Comparison of ENCODE assay signal across 13 mouse cellular contexts in the genomic region with DNA sequence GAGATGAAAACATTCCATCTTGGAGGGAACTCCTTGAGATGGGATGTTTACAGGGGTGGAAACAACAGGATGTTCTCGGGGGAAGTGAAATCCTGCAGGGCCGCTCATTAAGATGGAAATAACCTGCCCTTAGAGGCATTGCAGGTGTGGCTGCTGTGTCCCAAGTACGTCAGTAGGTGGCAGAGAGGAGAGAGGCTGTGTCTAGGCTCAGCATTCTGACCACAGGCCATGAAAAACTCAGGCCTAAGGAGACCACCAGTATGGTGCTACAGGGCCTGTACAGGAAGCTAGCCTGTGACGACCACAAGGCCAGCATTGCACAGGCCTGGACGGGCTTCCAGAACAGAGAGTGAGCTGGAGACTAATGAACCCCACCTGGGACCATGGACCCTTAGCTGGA. TPM values are rescaled to one million over a fixed set of nuclear protein-coding genes. Genes with fewer than 3 reads are reported as not detected.
DNase-seq lines count a peak whose midpoint lies in the region; ATAC-seq and TF ChIP-seq lines count a peak whose summit lies in the region.
"Had no signal": no experiment of that assay in that cellular context is flagged by ENCODE, and none has a peak within 500 bp of the region (broad histone marks: within the 10 kb centered on the region; RNA-seq: fewer than 3 reads in every experiment).

No protein-coding gene starts in this region.

- peak; percentile 68; the same call in 1 of the 2 replicates for ATAC-seq in limb, embryonic 12.5 days (ENCODE audit: insufficient number of reproducible peaks, insufficient read depth, low FRiP score, low TSS enrichment, low read depth)
- no peak for ATAC-seq in lung, postnatal 0 days

- H3K36me3 ChIP-seq in limb, embryonic 12.5 days, result no peaks in the 10 kb centered on the region
- no peaks in the 10 kb centered on the region for H3K36me3 ChIP-seq in limb, embryonic 10.5 days
- no peaks in the 10 kb centered on the region for H3K36me3 ChIP-seq in E14TG2a.4 (ENCODE audit: insufficient read depth, low read length)
- no peaks in the 10 kb centered on the region for H3K36me3 ChIP-seq in lung, postnatal 0 days (ENCODE audit: insufficient read depth, low read length)

- H3K9me3 ChIP-seq in limb, embryonic 12.5 days, result no peaks in the 10 kb centered on the region
- no peaks in the 10 kb centered on the region for H3K9me3 ChIP-seq in limb, embryonic 10.5 days (replicated peaks)
- 0 out of 2 replicates have a peak, but pooled peaks cover 2% of the 10 kb centered on the region for H3K9me3 ChIP-seq in E14TG2a.4 (ENCODE audit: low read length)
- no peaks in the 10 kb centered on the region for H3K9me3 ChIP-seq in lung, postnatal 0 days (ENCODE audit: low read length)

- 50% methylated on average over 5 of the region's 5 CpGs for WGBS in limb, embryonic 12.5 days
- 55% methylated on average over 5 of the region's 5 CpGs for WGBS in limb, embryonic 10.5 days
- 60% methylated on average over 5 of the region's 5 CpGs for WGBS in lung, postnatal 0 days

- H3K4me1 ChIP-seq in limb, embryonic 12.5 days (replicated peaks), result no peaks in the 10 kb centered on the region
- H3K4me1 ChIP-seq in limb, embryonic 10.5 days, result 0 out of 2 replicates have a peak, but pooled peaks cover 5% of the 10 kb centered on the region
- peaks cover 20% of the 10 kb centered on the region for H3K4me1 ChIP-seq in E14TG2a.4 (replicated peaks; ENCODE audit: low read depth, low read length)
- H3K4me1 ChIP-seq in lung, postnatal 0 days (ENCODE audit: insufficient read depth, low read depth, low read length), result no peaks in the 10 kb centered on the region

- no peak overlapping the region for H3K4me2 ChIP-seq in limb, embryonic 12.5 days
- H3K4me2 ChIP-seq in lung, postnatal 0 days (replicated peaks; ENCODE audit: low read depth, low read length), result no peak overlapping the region

- H3K4me3 ChIP-seq in limb, embryonic 12.5 days (replicated peaks), result no peak overlapping the region
- H3K4me3 ChIP-seq in limb, embryonic 10.5 days, result no peak overlapping the region
- H3K4me3 ChIP-seq in E14TG2a.4 (replicated peaks; ENCODE audit: low read length), result no peak overlapping the region
- H3K4me3 ChIP-seq in lung, postnatal 0 days (ENCODE audit: low read depth, low read length), result no peak overlapping the region

- no peak overlapping the region for H3K27ac ChIP-seq in limb, embryonic 12.5 days
- no peak overlapping the region for H3K27ac ChIP-seq in limb, embryonic 10.5 days
- no peak overlapping the region for H3K27ac ChIP-seq in lung, postnatal 0 days (ENCODE audit: low read length)
- H3K27ac ChIP-seq: macrophage had no signal

- TF ChIP-seq CTCF in E14TG2a.4 (conservative IDR thresholded peaks at IDR 0.05; ENCODE audit: low read length), result peak; percentile 86
- TF ChIP-seq CTCF in lung, postnatal 0 days (IDR thresholded peaks at IDR 0.05), result peak; percentile 61

- no peaks in the 10 kb centered on the region for H3K27me3 ChIP-seq in limb, embryonic 12.5 days
- H3K27me3 ChIP-seq in limb, embryonic 10.5 days (ENCODE audit: low read depth, poor library complexity, severe bottlenecking), result no peaks in the 10 kb centered on the region
- no peaks in the 10 kb centered on the region for H3K27me3 ChIP-seq in E14TG2a.4 (ENCODE audit: insufficient read depth, low read length)
- no peaks in the 10 kb centered on the region for H3K27me3 ChIP-seq in lung, postnatal 0 days (replicated peaks; ENCODE audit: insufficient read depth, low read length)

- no peak overlapping the region for H3K9ac ChIP-seq in limb, embryonic 12.5 days (replicated peaks)
- H3K9ac ChIP-seq in lung, postnatal 0 days (replicated peaks; ENCODE audit: low read depth), result no peak overlapping the region

- TF ChIP-seq EP300 in lung, postnatal 0 days (IDR thresholded peaks at IDR 0.05), result no peak

- peak; percentile 15 for DNase-seq in adrenal gland, postnatal 10 days
- no peak for DNase-seq in adrenal gland, adult (ENCODE audit: inconsistent age in 2 of 2, low spot score in 1 of 2)
- DNase-seq in limb, embryonic 10.5 days (ENCODE audit: low spot score), result no peak
- no peak for DNase-seq in lung, postnatal 0 days (ENCODE audit: low spot score)
- DNase-seq in right cerebral cortex, postnatal 36 days (ENCODE audit: low spot score in 2 of 2), result no peak
- no peak for DNase-seq in adrenal gland, postnatal 25 days
- DNase-seq: cerebellum, adult 9-10 months; spleen, adult 18-20 months had no signal

RNA-seq across cellular contexts. Expression of a gene that starts 6.6 kb away (rescaled TPM):
- total RNA-seq in adrenal gland, postnatal 10 days (2021), result 10 to 100 TPM; 26.7 to 30.1 TPM
- polyA plus RNA-seq in limb, embryonic 12.5 days (2016; fragmentation: Nextera tagmentation; extraction: Ambion mirVana), result 44.7 and 45.9 TPM in 2 replicates
- 26.7 and 38.2 TPM in 2 replicates for polyA plus RNA-seq in limb, embryonic 10.5 days (2016; fragmentation: Nextera tagmentation; extraction: Ambion mirVana)
- polyA plus RNA-seq in lung, postnatal 0 days (2015; fragmentation: Nextera tagmentation; extraction: Ambion mirVana), result 46.0 and 48.8 TPM in 2 replicates
- total RNA-seq in adrenal gland, postnatal 25 days (2021), result 15.2 and 23.8 TPM in 2 replicates

RNA-seq across cellular contexts. Expression of a gene that starts 28.8 kb away (rescaled TPM):
- total RNA-seq in adrenal gland, postnatal 10 days (2021), result not detected
- polyA plus RNA-seq in limb, embryonic 12.5 days (2016; fragmentation: Nextera tagmentation; extraction: Ambion mirVana), result not detected in 2 replicates
- polyA plus RNA-seq in limb, embryonic 10.5 days (2016; fragmentation: Nextera tagmentation; extraction: Ambion mirVana), result not detected in 2 replicates
- polyA plus RNA-seq in lung, postnatal 0 days (2015; fragmentation: Nextera tagmentation; extraction: Ambion mirVana), result not detected in 2 replicates
- total RNA-seq in adrenal gland, postnatal 25 days (2021), result not detected in 2 replicates
- total RNA-seq: layer of hippocampus, adult 18-20 months had no signal
- polyA plus RNA-seq: hindbrain, embryonic 11.5 days; macrophage had no signal

RNA-seq across cellular contexts. Expression of a gene that starts 54.9 kb away (rescaled TPM):
- under 1 TPM; 0.55 to 0.87 TPM for total RNA-seq in adrenal gland, postnatal 10 days (2021)
- 0.20 and 0.26 TPM in 2 replicates for polyA plus RNA-seq in limb, embryonic 12.5 days (2016; fragmentation: Nextera tagmentation; extraction: Ambion mirVana)
- 0.28 and 0.33 TPM in 2 replicates for polyA plus RNA-seq in limb, embryonic 10.5 days (2016; fragmentation: Nextera tagmentation; extraction: Ambion mirVana)
- 11.9 and 14.5 TPM in 2 replicates for polyA plus RNA-seq in lung, postnatal 0 days (2015; fragmentation: Nextera tagmentation; extraction: Ambion mirVana)
- total RNA-seq in adrenal gland, postnatal 25 days (2021), result not detected in 2 replicates
- polyA plus RNA-seq: macrophage had no signal
